Mouse (Mus musculus) hindbrain, postnatal 0 days (tissue): ENCODE results near the gene Ccdc40. TPM values are rescaled to one million over a fixed set of nuclear protein-coding genes. Genes with fewer than 3 reads are reported as not detected.
A peak's percentile ranks its signal among the peaks of the same experiment; 100 is the strongest.

Experiments
- ATAC-seq: fragments of 200-750 bp; cut with Nextera tagmentation; 2 replicates; pipeline ENCODE4 v1.8.0; 2017; ENCODE audit warnings: mild to moderate bottlenecking, moderate TSS enrichment, moderate library complexity
- DNase-seq: peaks from one replicate; pipeline ENCODE4 v3.0.0-alpha.2; 2015; ENCODE audit warnings: low spot score
- H3K27ac ChIP-seq: fragments of 300-500 bp; sonication (generic); 2 replicates; pipeline ENCODE4 v1.5.1; 2014; ENCODE audit warnings: mild to moderate bottlenecking
- H3K27me3 ChIP-seq: fragments of 300-500 bp; sonication (generic); 2 replicates; pipeline ENCODE4 v1.6.1; 2014; ENCODE audit warnings: low read length, mixed read lengths; ENCODE audit not compliant: insufficient read depth
- H3K36me3 ChIP-seq: fragments of 300-500 bp; sonication (generic); 2 replicates; pipeline ENCODE4 v1.6.1; 2014; ENCODE audit warnings: low read length, mixed read lengths; ENCODE audit not compliant: insufficient read depth
- H3K4me1 ChIP-seq: fragments of 300-500 bp; sonication (generic); 2 replicates; pipeline ENCODE4 v1.6.1; 2014; ENCODE audit warnings: antibody characterized with exemption, low read length, mixed read lengths; ENCODE audit not compliant: insufficient read depth
- H3K4me2 ChIP-seq: fragments of 300-500 bp; sonication (generic); 2 replicates; pipeline ENCODE4 v1.6.1; 2014; ENCODE audit warnings: low read depth, mild to moderate bottlenecking, low read length, moderate library complexity, mixed read lengths
- H3K4me3 ChIP-seq: fragments of 300-500 bp; sonication (generic); 2 replicates; pipeline ENCODE4 v1.5.1; 2014; ENCODE audit warnings: low read length
- H3K9ac ChIP-seq: fragments of 300-500 bp; sonication (generic); replicated peaks from 2 replicates; pipeline ENCODE4 v1.6.1; 2014; ENCODE audit warnings: mild to moderate bottlenecking, low read length, moderate library complexity, mixed read lengths
- H3K9me3 ChIP-seq: fragments of 300-500 bp; sonication (generic); 2 replicates; pipeline ENCODE4 v1.6.1; 2016; ENCODE audit warnings: low read length, mixed read lengths
- CTCF ChIP-seq: IDR thresholded peaks from 2 replicates; pipeline ENCODE4 v1.5.1; 2016; ENCODE audit warnings: antibody characterized with exemption, control low read depth, low read depth
- WGBS: fragments of 180-500 bp; shearing (Covaris S2); extraction: QIAGEN DNeasy Blood & Tissue Kit; methylation state at CpG from one replicate; pipeline ENCODE4 v1.1.7; 2014; 5-methylcytosine and 5-hydroxymethylcytosine counted together
- polyA plus RNA-seq: library from polyadenylated mRNA; unstranded; fragments of >200 nt; fragmentation: Nextera tagmentation; extraction: Ambion mirVana; gene quantifications from 2 replicates; pipeline ENCODE4 v1.2.1, GENCODE M21; 2015
- total RNA-seq: library from RNA; depleted of rRNA; stranded (reverse); fragments of >200 nt; gene quantifications from 2 replicates; pipeline ENCODE4 v1.2.3, GENCODE M21; 2014

The Ccdc40 gene
- total and polyA plus RNA-seq, 2 experiments from 2014 or later = 9.7 to 11.5 TPM

DNA sequence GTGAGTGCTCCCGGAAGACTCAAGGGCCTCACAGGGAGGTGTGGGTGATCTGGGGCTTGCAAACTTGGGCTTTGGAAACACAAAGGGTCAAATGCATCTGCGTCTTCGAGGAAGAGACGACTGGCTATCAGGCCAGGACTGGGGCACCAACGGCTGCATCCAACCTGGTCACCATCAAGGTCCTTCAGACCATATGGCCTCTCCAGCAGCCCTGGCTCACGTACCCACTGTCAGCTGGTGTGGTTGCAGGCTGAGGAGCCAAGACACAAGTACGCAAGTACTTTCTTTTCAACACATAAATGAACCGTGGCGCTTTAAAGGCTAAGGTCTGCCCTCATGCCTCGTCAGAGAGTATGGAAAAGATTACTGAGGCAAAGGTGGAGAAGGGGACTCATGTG, 40.6 kb upstream of the Ccdc40 start:
- ATAC-seq = no peak
- WGBS = 49% methylated on average over 10 of the region's 10 CpGs
- H3K4me1 ChIP-seq = peaks cover 12% of the 10 kb centered on the region
- H3K4me2 ChIP-seq = no peak overlapping the region
- no peak for TF ChIP-seq CTCF
- no peak for DNase-seq
- H3K27me3 ChIP-seq = no peaks in the 10 kb centered on the region
- no peaks in the 10 kb centered on the region for H3K36me3 ChIP-seq
- H3K4me3 ChIP-seq = no peak overlapping the region
- 0 out of 2 replicates have a peak overlapping the region, but pooled peaks have one; percentile 10 for H3K9ac ChIP-seq
- H3K27ac ChIP-seq = no peak overlapping the region; the same call in 1 of the 2 replicates
- no peaks in the 10 kb centered on the region for H3K9me3 ChIP-seq

GRCm38 (mm10) chr11:119188389-119188788, 40.0 kb upstream of the Ccdc40 start:
- no peak overlapping the region for H3K4me2 ChIP-seq
- H3K4me1 ChIP-seq = peaks cover 12% of the 10 kb centered on the region
- 0 out of 2 replicates have a peak overlapping the region, but pooled peaks have one; percentile 10 for H3K9ac ChIP-seq
- no peak overlapping the region for H3K4me3 ChIP-seq
- WGBS = 57% methylated on average over 6 of the region's 6 CpGs
- no peaks in the 10 kb centered on the region for H3K27me3 ChIP-seq
- ATAC-seq = no peak
- H3K9me3 ChIP-seq = no peaks in the 10 kb centered on the region
- H3K27ac ChIP-seq = peak overlapping the region; percentile 12; the same call in 1 of the 2 replicates
- no peak for TF ChIP-seq CTCF
- DNase-seq = peak; percentile 31
- no peaks in the 10 kb centered on the region for H3K36me3 ChIP-seq

GRCm38 (mm10) chr11:119189319-119189718, 39.1 kb upstream of the Ccdc40 start:
- no peak overlapping the region for H3K4me3 ChIP-seq
- H3K4me1 ChIP-seq = peaks cover 12% of the 10 kb centered on the region
- 95% methylated on average over 3 of the region's 3 CpGs for WGBS
- H3K9ac ChIP-seq = no peak overlapping the region
- ATAC-seq (no peak), DNase-seq (no peak)
- H3K36me3 ChIP-seq = no peaks in the 10 kb centered on the region
- TF ChIP-seq CTCF = no peak
- H3K27me3 ChIP-seq = no peaks in the 10 kb centered on the region
- H3K27ac ChIP-seq = no peak overlapping the region
- H3K9me3 ChIP-seq = no peaks in the 10 kb centered on the region
- no peak overlapping the region for H3K4me2 ChIP-seq

DNA sequence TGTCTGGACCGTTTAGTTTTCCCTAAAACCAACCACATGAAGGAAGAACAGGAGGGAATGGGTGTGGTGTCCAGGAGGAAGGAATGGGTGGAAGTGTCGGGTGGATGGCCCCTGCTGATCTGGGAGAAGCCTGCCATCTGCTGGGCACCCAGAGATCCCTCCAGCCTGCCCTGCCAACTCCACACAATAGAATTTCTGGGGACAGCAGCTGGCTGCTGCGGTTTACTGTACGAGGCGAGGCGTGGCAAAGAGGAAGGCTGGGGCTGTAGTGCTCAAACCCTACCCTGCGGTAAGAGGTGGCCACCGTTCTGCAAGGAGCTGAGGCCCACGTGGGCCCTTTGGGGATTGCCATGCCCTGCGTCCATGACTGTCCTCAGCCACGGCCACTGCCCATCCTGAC, 37.9 kb upstream of the Ccdc40 start:
- peak; percentile 76 for ATAC-seq
- peak; percentile 89 for TF ChIP-seq CTCF
- H3K4me3 ChIP-seq = no peak overlapping the region
- WGBS = 19% methylated on average over 11 of the region's 11 CpGs
- peak overlapping the region; percentile 36; the same call in 1 of the 2 replicates for H3K27ac ChIP-seq
- no peak overlapping the region for H3K4me2 ChIP-seq
- peak overlapping the region; percentile 35; the same call in 1 of the 2 replicates for H3K9ac ChIP-seq
- no peaks in the 10 kb centered on the region for H3K36me3 ChIP-seq
- H3K9me3 ChIP-seq = no peaks in the 10 kb centered on the region
- peaks cover 12% of the 10 kb centered on the region for H3K4me1 ChIP-seq
- H3K27me3 ChIP-seq = no peaks in the 10 kb centered on the region
- peak; percentile 84 for DNase-seq

DNA sequence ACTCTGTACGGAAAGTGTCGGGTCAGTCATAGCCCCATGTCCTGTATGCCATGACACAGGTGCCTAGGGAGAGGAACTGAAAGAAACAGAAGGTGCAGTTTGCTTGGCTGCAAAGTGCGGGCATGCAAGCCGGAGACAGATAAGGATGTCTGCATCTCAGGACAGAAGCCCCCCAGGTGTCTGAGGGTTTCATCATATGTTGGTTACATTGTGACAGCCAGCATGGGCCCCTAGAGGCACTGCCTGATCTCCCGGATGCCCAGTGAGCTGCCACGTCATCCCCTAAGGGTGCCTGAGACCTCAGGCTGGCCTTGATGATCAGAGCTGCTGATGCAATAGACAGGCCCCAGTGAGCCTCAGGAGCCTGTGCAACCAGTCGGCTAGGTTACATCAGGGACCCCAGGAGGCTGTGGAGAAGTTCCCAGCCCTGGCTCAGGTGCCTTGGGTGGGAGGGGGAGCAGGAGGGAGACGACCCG, 36.7 kb upstream of the Ccdc40 start:
- no peak for TF ChIP-seq CTCF
- H3K4me2 ChIP-seq = no peak overlapping the region
- no peak for ATAC-seq
- WGBS = 74% methylated on average over 9 of the region's 9 CpGs
- H3K4me3 ChIP-seq = no peak overlapping the region
- peaks cover 12% of the 10 kb centered on the region for H3K4me1 ChIP-seq
- H3K9me3 ChIP-seq = no peaks in the 10 kb centered on the region
- no peak overlapping the region for H3K27ac ChIP-seq
- no peak for DNase-seq
- no peaks in the 10 kb centered on the region for H3K36me3 ChIP-seq
- H3K27me3 ChIP-seq = no peaks in the 10 kb centered on the region
- no peak overlapping the region for H3K9ac ChIP-seq

DNA sequence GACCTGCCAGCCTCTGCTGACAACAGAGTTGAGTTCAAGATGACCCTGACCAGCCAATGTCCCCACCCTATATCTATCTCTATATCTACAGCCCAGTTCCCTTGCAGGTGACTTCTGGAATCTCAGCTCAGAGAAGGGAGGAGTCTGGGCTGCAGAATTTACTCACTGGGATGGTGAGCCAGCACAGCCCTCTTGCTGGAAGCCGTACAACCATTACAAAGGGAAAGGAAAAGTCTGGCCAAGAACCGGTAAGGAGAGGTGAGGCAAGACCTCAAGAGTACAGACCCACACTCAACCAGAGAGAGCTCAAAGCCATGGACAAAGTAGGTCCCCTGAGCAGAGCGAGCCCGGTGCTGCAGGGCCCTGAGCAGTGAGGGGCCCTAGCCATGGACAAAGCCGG, 36.2 kb upstream of the Ccdc40 start:
- no peaks in the 10 kb centered on the region for H3K36me3 ChIP-seq
- H3K9me3 ChIP-seq = no peaks in the 10 kb centered on the region
- ATAC-seq = no peak
- WGBS = 91% methylated on average over 5 of the region's 5 CpGs
- no peaks in the 10 kb centered on the region for H3K27me3 ChIP-seq
- H3K9ac ChIP-seq = no peak overlapping the region
- H3K4me1 ChIP-seq = peaks cover 10% of the 10 kb centered on the region
- DNase-seq = no peak
- no peak overlapping the region for H3K4me2 ChIP-seq
- no peak for TF ChIP-seq CTCF
- no peak overlapping the region for H3K27ac ChIP-seq
- no peak overlapping the region for H3K4me3 ChIP-seq

- ATAC-seq (no peak), DNase-seq (no peak)
- WGBS = 81% methylated on average over 9 of the region's 9 CpGs
- Histone ChIP-seq H3K4me2 (no peak overlapping the region), H3K4me3 (no peak overlapping the region), H3K9me3 (no peaks in the 10 kb centered on the region), H3K27me3 (no peaks in the 10 kb centered on the region), H3K27ac (no peak overlapping the region), H3K9ac (no peak overlapping the region), H3K4me1 (peaks cover 7% of the 10 kb centered on the region), H3K36me3 (no peaks in the 10 kb centered on the region)
- no peak for TF ChIP-seq CTCF
Observed at GRCm38 (mm10) chr11:119192605-119193004, 35.8 kb upstream of the Ccdc40 start.
